Mouse (Mus musculus): ENCODE results near the gene Batf. TPM values are rescaled to one million over a fixed set of nuclear protein-coding genes. Genes with fewer than 3 reads are reported as not detected.
A peak's percentile ranks its signal among the peaks of the same experiment; 100 is the strongest.
"Not testable (repeated sequence)": the region's sequence is repeated elsewhere in the genome, so short reads cannot be mapped to it uniquely, and the experiment has no call there.

Batf gene
- total RNA-seq (2021) = under 1 TPM; 0.29 to 0.40 TPM
- long read RNA-seq, experiment 1 = 0 reads
- long read RNA-seq, experiment 2 = 0 reads

DNA sequence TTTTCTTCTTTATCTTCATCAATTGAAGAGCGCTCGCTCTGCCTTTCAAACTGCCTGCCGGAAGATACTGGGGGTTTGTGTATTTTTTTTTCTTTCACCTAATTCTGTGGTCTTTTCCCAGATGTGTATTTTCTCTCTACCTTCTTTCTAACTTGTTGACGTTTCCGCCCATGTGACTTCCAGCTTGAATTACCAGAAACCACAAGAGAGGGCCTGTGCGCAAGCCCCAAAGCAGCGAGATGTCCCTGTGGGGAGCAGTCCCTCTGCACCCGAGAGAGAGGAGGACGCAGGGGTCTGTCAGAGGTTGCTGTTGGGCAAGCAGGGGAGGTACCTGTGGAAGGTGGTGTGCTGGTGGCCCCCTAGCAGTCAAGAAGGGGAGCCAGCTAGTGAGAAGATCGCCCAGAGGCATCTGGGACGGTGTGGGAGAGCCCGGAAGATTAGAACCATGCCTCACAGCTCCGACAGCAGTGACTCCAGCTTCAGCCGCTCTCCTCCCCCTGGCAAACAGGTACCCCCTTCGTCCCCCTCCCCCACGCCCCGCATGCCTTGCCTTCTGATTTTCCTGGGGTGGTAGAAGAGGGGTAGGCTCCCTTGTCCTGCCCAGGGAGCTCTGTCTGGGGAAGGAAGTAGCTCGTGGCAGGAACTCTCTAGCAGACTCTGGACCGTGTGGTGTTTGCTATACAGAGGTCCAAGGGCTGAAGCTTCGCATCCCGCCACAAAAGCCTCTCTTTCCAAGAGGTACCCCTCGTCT is at the start of gene Batf:
Batf (plus strand) TSS at position 204 of the 751 bp plus-strand sequence.
- intact Hi-C loops (cut with DNase I; ENCODE audit: low total_unique reads) = loop anchor here (2.0 kb wide), 1 partner anchor 44 kb away; no protein-coding TSS in a partner anchor

GRCm38 (mm10) chr12:85637932-85638331 is 48.5 kb upstream of the Batf start:
- intact Hi-C loops (cut with DNase I; ENCODE audit: low total_unique reads) = no loop called here
- DNase-seq = no peak

More for the DNA sequence above, at the start of gene Batf:
- DNase-seq = no peak

- DNase-seq = no peak
- intact Hi-C loops (cut with DNase I; ENCODE audit: low total_unique reads) = no loop called here
Measured at GRCm38 (mm10) chr12:85638541-85639325, 47.7 kb upstream of the Batf start.

GRCm38 (mm10) chr12:85639326-85640008 is 47.0 kb upstream of the Batf start:
- intact Hi-C loops (cut with DNase I; ENCODE audit: low total_unique reads) = loop anchor here (5.0 kb wide), 1 partner anchor 37 kb away; no protein-coding TSS in a partner anchor

GRCm38 (mm10) chr12:85640852-85641563 is 45.5 kb upstream of the Batf start:
- intact Hi-C loops (cut with DNase I; ENCODE audit: low total_unique reads) = loop anchor here (5.0 kb wide), 1 partner anchor 39 kb away; no protein-coding TSS in a partner anchor
- DNase-seq = peak; percentile 23

More at GRCm38 (mm10) chr12:85639326-85640008, 47.0 kb upstream of the Batf start:
- DNase-seq = peak; percentile 68

DNA sequence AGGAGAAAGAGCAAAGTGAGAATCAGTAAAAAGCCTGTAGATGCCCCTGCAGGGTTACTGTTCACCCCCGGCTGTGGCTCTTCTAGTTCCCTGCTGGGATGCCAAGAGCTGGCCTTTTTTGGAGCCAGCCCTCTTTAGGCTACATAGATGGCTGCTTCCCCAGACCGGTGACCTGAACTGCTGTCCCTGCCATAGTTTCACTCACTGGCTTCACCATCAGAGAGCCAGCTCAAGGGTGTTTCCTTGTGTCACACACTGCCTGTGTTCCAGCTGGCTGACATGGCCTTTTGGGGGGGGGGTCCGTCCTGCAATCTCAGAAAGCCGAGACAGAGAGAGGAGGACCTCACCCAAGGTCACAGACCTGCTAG is 44.9 kb upstream of the Batf start:
- intact Hi-C loops (cut with DNase I; ENCODE audit: low total_unique reads) = loop anchor here (5.0 kb wide), 1 partner anchor 39 kb away; no protein-coding TSS in a partner anchor
- DNase-seq = peak; percentile 32

- no peak for DNase-seq
- intact Hi-C loops (cut with DNase I; ENCODE audit: low total_unique reads) = loop anchor here (5.0 kb wide), 1 partner anchor 41 kb away; no protein-coding TSS in a partner anchor
Measured at GRCm38 (mm10) chr12:85643735-85644134, 42.7 kb upstream of the Batf start.

GRCm38 (mm10) chr12:85645664-85646063 is 40.8 kb upstream of the Batf start:
- no peak for DNase-seq
- intact Hi-C loops (cut with DNase I; ENCODE audit: low total_unique reads) = loop anchor here (5.0 kb wide), 2 partner anchors 133 to 148 kb away; no protein-coding TSS in a partner anchor

DNA sequence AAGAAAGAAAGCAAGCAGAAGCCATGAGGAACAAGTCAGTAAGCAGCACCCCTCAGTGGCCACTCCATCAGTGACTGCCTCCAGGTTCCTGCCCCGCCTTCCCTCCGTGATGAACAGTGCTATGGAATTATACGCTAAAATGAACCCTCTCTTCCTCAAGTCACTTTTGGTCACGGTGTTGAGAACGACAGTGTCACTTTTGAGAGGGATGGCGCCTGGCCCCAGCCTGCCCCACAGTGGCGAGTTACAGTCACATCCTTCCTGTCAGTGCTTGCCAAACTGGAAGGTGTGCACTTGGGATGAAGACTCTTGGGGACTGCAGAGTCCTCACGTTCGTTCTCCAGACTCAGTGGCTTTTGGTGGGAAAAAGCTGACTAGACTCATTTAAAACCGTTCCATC is 39.1 kb upstream of the Batf start:
- intact Hi-C loops (cut with DNase I; ENCODE audit: low total_unique reads) = loop anchor here (5.0 kb wide), 2 partner anchors 135 to 150 kb away; no protein-coding TSS in a partner anchor
- DNase-seq = no peak

DNA sequence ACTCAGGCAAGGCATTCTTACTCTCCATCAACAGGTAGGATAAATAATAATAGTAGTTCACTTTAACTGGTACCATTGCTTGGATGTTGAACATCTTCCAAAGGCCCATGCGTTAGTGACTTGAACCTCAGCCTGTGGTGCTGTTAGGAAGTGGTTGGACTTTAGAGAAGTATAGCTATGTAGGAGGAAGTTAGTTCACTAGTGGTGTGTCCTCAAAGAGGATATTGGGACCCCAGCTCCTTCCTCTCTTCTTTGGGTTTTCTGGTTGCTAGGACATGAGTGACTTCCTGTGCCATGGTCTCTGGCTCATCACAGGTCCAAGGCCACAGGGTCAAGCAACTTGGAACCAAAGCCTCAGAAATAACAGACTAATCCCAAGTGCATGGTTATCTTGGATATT is 38.5 kb upstream of the Batf start:
- intact Hi-C loops (cut with DNase I; ENCODE audit: low total_unique reads) = loop anchor here (5.0 kb wide), 2 partner anchors 136 to 151 kb away; no protein-coding TSS in a partner anchor
- DNase-seq = no peak

- DNase-seq = no peak
- intact Hi-C loops (cut with DNase I; ENCODE audit: low total_unique reads) = no loop called here
Measured at GRCm38 (mm10) chr12:85659319-85659718, 27.1 kb upstream of the Batf start.

DNA sequence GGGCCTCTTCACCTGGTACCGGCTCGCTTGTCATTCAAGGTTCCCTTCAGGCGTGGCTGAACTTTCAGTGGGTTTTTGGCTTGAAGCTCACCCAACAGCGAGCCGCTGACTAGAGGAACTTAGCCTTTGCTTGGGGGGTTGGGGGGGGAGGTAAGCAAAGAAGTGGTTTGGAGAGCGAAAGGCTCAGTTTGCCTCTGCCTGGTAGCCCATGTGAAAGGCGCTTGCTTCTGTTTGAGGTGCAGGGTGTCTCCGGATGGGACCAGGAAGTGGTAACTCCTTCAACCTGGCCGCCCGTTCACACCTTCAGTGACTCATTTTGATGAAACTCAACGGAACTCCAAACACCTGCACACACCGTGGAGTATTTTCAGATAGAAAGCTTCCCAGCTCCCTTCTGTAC is 25.6 kb upstream of the Batf start:
- intact Hi-C loops (cut with DNase I; ENCODE audit: low total_unique reads) = loop anchor here (5.0 kb wide), 2 partner anchors 149 to 314 kb away; no protein-coding TSS in a partner anchor
- DNase-seq = no peak

DNA sequence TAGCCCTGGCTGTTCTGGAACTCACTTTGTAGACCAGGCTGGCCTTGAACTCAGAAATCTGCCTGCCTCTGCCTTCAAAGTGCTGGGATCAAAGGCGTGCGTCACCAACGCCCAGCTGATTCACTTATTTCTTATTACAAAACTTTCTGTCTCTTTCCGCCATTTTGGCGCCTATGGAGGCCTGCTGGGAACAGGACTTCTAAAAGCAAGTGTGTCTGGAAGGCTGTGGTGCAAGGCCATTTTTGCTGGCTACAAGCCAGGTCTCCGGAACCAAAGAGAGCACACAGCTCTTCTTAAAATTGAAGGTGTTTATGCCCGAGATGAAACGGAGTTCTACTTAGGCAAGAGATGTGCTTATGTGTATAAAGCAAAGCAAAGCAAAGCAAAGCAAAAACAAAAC is 24.2 kb upstream of the Batf start:
- intact Hi-C loops (cut with DNase I; ENCODE audit: low total_unique reads) = loop anchor here (5.0 kb wide), 2 partner anchors 150 to 315 kb away; no protein-coding TSS in a partner anchor

DNA sequence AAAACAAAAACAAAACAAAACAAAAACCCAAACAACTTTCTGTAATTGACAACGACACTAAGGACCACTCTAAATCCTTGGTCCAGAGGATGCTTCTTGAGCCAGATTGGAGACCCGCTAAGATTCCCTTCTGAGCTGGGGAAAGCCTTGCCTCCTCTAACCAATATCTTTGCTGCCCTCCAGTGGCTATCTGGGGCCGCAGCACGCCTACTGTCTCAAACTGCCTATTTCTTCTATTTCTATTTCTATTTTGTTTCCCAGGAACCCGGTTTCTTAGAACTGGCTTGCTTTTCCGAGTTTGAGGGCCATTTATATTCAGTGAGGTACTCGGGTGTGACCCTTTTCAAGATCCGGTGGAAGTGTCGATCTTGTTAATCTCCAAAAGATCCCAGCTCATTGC is 23.6 kb upstream of the Batf start:
- intact Hi-C loops (cut with DNase I; ENCODE audit: low total_unique reads) = loop anchor here (5.0 kb wide), 2 partner anchors 151 to 316 kb away; no protein-coding TSS in a partner anchor
- DNase-seq = peak; percentile 72

More for the DNA sequence above, 24.2 kb upstream of the Batf start:
- DNase-seq = not testable (repeated sequence)

- intact Hi-C loops (cut with DNase I; ENCODE audit: low total_unique reads) = no loop called here
- DNase-seq = no peak
Measured at GRCm38 (mm10) chr12:85666112-85666511, 20.4 kb upstream of the Batf start.

DNA sequence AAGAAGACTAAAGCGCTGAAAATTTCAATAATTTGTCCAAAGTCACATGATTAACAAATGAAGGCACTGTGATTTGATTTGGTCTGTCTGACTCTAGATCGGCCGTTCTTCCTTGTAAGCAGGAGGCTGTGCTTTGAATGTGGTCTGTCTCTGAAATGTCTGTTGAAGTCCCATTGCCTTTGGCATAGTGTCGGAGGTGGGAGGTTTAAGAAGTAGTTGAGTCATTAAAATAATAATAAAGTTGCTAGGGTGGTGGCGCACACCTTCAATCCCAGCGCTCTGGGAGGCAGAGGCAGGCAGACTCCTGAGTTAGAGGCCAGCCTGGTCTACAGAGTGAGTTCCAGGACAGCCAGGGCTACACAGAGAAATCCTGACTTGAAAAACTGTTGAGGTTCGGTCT is 19.4 kb upstream of the Batf start:
- no peak for DNase-seq
- intact Hi-C loops (cut with DNase I; ENCODE audit: low total_unique reads) = no loop called here

GRCm38 (mm10) chr12:85668696-85669095 is 17.8 kb upstream of the Batf start:
- intact Hi-C loops (cut with DNase I; ENCODE audit: low total_unique reads) = no loop called here
- DNase-seq = no peak

DNA sequence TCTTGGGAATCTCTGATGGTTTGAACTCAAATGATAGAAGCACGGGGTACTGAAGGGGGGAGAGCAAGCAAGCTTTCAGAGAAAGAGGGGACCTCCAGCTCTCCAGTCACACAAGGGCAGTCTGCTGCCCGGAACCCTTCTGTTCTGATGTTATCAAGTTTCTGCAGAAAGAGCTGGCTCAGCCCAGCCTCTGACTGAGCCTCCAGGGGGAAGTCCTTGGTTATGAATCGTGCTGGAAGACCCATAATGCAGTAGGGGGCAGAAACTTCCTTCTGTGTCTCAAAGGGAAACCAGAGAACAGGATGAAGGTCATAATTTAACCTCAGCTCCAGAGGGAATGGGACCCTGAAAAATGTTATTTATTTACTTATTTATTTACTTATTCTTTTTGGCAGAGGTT is 16.4 kb upstream of the Batf start:
- DNase-seq = no peak
- intact Hi-C loops (cut with DNase I; ENCODE audit: low total_unique reads) = no loop called here

DNA sequence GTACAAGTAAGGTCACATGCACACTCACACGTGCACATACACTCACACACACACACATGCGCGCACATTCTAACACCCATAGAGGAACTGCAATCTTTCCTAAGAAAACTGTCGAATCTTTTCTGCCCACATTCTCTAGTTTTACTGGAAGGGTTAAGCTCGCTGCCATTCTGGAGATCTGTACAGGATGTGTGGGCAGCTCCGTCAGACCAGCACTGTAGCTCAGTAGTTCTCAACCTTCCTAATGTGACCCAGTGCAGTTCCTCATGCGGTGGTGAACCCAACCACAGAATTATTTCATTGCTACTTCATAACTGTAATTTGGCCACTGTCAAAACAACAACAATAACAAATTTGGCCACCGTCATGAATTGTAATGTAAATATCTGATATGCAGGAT is 12.6 kb upstream of the Batf start:
- intact Hi-C loops (cut with DNase I; ENCODE audit: low total_unique reads) = no loop called here
- no peak for DNase-seq

Data from gastrocnemius, postnatal 14 days (tissue).